Mouse (Mus musculus) thymus, postnatal 36 days (tissue): ENCODE measurements around the gene Mad2l2.
"Not testable (repeated sequence)": the region's sequence is repeated elsewhere in the genome, so short reads cannot be mapped to it uniquely, and the experiment has no call there.

Experiments used
- DNase-seq, 2 experiments: peaks; one replicate each; pipeline ENCODE4 v3.0.0; 2022; ENCODE audit warnings: mixed read lengths in 2 of 2

Mad2l2 gene

DNA sequence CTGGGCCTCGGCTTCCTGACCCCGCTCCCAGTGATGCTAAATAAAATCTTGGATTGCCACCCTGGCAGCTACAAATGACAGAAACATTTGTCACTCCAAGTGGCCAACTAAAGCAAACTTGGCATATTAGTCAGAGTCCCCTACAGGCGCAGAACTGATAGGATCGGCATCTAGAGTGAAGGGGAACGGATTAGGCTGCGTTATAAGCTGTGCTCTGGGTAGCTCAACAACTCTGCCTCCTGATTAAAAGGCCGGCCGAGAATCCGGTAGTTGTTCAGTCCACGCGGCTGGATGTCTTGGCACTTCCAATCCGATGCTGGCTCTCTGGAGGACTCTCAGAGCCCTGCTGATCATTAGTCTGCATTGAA, 44.3 kb downstream of the Mad2l2 start:
- no peak for DNase-seq

DNA sequence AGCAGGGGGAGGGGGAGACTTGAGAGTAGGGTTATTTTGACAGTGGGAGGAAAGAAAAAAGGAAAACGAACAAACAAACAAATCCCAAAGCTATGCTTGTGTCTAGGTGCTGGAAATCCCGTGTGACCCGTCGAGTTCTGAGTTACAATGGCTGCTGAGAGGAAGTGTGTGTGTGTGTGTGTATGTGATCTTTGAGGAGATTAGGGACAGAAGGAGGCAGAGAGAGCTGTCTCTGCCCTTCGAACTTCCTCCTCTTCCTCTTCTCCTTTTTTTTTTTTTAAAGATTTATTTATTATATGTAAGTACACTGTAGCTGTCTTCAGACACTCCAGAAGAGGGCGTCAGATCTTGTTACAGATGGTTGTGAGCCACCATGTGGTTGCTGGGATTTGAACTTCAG, 46.4 kb downstream of the Mad2l2 start:
- DNase-seq: not testable (repeated sequence)

GRCm38 (mm10) chr4:148177716-148178115, 47.5 kb downstream of the Mad2l2 start:
- DNase-seq: no peak

- DNase-seq: no peak
Measured at GRCm38 (mm10) chr4:148181483-148181882, 51.3 kb downstream of the Mad2l2 start.

- no peak for DNase-seq
Measured at GRCm38 (mm10) chr4:148182363-148182762, 52.2 kb downstream of the Mad2l2 start.

DNA sequence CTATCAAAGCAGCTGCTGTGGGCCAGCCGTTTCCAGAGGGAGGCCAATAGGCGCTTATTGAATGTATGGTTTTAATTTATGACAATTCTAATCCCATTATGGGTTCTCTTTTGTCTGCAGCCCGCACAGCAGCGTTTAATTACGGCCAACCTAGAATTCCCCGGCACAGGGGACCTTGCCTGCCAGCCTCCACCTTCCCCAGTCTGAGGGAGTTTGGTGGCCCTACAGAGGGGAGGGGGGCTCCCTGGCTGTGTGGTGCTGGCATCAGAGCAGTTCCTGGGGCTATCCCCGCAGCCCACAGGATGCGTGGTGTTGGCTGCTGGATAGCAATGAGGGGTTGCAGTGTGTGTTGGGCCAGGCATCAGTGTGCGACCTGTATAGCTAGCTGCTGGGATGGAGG, 54.4 kb downstream of the Mad2l2 start:
- DNase-seq: no peak

DNA sequence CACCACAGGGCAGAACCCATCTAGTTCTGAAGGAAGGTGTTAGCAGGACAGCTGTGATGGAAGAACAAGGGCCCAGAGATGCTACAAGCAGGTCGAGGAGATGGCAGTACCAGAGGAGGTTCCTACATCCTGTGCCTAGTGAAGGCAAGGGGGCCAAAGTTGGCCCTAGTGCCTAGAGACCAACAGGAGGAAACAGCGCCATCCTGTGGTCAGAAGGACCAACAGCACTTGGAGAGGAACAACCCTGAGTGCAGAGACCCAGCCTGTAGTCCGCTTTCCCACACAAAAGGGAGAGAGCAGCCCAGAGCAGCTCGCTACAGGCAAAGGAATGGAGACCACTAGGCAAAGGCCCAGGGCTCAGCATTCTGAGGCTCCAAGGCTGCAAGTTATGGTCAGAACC, 55.6 kb downstream of the Mad2l2 start:
- DNase-seq: no peak

- not testable (repeated sequence) for DNase-seq
Measured at GRCm38 (mm10) chr4:148188767-148189166, 58.6 kb downstream of the Mad2l2 start.

DNA sequence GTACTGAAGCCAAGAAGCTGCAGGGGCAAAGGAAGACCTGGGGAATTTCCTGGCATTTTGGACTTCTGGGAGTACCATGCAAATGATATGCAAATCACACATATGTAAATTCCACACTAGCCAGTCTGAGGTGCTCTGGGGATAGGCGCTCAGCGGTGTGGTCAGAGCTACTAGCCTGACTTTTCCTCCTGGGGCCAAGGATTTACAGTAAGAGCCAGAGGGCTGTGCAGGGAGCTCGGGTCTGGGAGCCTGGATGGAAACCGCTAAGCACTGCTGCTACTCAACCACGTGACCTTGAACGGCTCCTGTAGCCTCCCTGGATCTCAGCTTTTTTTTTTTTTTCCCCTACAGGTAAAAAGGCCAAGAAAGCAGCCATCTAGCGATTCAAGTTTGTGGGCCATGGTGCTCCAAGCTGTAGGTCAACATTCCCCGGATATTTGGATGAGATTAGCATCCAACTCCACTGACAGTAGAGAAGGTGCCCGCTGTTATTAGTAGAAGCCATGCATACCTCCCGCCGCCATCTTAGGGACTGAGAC, 62.6 kb downstream of the Mad2l2 start:
- DNase-seq: no peak

- no peak for DNase-seq
Measured at GRCm38 (mm10) chr4:148194400-148194799, 64.2 kb downstream of the Mad2l2 start.
